Mouse (Mus musculus): ENCODE measurements around the gene Six3.

Gene Six3

GRCm38 (mm10) chr17:85612526-85613265 is 712 bp upstream of the Six3 start:
- DNase-seq (ENCODE audit: low spot score in 2 of 2), result no peak

DNA sequence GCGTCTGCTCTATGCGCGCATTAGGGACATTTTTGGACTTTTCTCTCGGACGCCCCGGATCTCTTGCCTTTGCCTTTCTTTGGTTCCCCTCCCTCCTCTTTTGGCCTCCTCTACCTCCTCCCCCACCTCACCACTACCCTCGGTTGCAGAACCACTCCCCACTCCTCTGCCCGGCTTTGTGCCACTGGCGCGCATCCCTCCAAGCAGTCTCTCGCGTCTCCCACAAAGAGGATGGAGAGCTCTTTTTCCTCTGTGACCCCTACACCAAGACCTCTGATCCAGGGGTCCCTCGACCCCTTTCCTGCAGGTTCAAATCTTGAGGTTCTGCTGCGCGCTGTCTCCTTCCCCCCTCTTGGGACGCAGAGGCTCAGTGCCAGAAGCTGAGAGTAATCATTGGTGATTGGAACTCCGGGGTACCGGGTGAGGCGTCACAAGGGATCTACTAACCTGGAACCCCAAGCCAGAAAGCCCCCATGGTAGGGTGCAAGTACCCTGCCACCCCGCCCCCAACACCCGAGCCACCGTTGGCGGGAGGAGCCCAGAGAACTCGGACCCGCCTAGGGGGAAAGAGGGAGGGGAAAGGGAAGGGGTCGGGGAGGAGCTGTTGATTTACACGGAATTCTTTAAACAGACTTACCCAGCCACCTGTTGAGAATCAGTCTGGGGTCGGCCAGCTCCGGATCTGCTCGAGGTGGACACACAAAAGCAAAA is 758 bp downstream of the Six3 start:
- DNase-seq (ENCODE audit: low spot score in 2 of 2), result no peak

DNA sequence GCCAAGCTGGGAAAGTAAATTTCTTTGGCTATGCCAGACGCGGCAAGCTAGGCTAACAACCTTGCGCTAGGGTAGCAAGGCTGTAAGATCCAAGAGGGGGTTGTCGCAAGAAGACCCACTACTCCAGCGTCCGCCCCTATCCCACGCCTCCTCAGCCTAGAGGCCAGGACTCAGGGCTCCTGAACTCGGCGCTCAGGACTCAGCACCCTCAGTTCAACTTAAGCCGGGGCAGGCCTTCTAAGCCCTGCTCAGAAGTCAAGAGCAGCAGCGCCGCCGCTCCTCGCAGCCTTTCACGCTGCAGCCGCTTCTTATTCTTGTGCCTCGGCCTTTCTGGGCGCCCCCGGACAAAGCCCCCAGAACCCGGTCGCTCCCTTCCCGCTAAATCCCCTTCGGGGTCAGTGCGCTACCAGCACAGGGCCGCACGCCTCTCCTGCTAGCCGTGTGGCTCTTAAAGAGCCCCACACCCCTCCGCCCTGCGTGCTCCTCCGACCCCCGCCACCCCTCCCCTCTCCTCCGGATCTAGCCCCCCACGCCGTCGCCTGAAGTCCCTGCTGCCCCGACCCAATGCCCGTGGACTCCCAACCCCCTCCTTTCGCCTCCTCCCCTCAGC is 1.4 kb downstream of the Six3 start:
- no peak for DNase-seq (ENCODE audit: low spot score in 2 of 2)

DNA sequence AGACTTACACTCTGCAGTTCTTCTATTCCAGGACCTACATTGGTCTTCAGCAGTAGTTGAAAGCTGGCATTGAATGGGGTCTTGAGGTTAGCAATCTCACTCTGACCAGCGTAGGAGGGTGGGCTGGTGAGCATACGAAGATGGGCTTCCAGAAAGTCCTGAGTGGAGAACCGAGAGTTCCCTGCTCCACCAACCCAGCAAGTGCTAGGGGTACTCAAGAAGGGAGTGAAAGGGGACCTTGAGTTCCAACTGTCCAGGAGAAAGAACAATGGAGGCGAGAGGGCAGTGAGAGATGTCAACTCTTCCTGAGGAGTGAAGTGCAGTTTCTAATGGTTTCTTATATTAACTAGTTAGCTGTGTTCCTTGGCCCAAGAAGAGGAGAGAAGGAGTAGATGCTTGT is 2.2 kb downstream of the Six3 start:
- DNase-seq (ENCODE audit: low spot score in 2 of 2), result no peak

- no peak for DNase-seq (ENCODE audit: low spot score in 2 of 2)
These were observed 3.4 kb downstream of the Six3 start for GRCm38 (mm10) chr17:85616526-85617500.

DNA sequence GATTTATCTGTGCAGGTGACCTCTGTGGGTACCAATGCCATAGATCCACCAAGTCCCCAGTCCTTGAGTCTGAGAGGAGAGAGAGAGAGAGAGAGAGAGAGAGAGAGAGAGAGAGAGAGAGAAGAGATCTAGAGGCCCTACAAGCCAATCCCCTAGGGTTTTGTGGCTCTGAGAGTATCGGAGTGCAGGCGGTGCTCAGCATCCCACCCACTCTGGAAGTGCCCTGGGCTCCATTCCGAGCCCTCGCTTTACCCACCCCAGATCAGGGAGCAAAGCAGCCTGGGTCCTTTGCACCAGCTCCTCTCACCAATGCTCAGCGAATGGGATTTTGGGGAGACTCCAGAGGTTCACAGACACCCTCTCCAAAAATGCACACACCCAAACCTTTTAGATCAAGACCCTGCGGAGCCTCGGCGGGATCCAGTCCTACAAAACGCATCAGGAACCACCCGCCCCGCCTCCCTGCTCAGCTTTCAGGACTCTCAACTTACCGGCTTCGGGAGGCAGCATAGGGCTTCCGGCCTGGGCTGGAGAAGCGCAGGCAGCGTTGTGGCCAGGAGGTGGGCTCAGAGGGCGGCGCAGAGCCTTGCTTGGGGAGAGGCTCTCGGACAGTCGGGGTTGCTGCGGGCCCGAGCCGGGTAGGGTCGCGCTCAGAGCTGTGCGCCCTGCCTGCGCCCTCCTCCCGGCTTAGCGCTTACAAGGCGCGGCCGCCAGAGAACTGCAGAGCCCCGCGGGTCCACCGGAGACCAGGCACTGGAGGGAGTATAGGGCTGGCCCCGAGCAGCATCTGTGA is 4.4 kb downstream of the Six3 start:
- no peak for DNase-seq (ENCODE audit: low spot score in 2 of 2)

GRCm38 (mm10) chr17:85618359-85619112 is 5.1 kb downstream of the Six3 start:
- no peak for DNase-seq (ENCODE audit: low spot score in 2 of 2)

DNA sequence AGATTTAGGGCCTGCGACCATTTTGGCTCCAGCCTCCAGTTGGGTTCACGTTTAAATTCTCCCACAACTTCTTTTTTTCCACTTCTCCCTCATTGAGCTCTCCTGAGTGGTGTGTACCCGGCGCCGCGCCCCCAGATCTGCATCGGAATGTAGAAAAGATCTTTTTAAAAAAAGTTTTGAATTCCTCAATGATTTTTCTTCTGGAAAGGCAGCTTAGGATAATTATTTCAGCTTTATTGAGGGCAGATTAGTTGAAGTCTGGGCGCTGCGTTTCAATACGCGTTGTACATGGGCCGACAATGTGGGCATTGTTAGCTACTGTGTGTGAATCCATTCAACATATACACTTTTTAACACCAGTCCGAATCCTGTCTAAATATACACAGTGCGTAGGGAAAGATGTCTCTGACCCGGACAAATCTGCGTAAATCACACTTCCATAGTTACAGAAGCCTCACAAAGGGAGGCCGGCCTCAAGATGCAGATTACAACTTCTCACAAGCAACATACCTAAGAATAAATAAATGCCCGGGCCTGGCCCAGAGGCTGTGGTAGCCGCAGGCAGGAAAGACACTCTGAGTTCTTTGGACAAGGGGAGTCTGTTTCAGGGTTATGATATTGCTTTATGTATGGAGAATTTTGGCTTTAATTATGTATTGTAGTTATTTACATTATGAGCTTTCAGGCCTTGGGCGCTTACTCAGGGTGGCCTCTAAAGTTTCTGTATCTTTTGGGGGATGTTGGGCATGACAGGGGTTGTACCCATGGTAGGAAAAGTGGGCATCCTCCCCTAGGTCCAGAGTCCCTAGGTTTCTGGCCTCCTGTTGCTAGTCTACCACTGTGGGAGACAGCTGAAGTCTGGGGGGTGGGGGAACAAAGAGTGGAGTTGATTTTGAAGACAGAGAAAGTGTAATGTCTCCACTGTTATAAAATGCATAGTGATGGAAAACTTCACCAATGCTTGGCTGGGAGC is 6.0 kb downstream of the Six3 start:
- no peak for DNase-seq (ENCODE audit: low spot score in 2 of 2)

- DNase-seq (ENCODE audit: low spot score in 2 of 2), result no peak
These were observed 6.7 kb downstream of the Six3 start for GRCm38 (mm10) chr17:85620086-85620481.

DNA sequence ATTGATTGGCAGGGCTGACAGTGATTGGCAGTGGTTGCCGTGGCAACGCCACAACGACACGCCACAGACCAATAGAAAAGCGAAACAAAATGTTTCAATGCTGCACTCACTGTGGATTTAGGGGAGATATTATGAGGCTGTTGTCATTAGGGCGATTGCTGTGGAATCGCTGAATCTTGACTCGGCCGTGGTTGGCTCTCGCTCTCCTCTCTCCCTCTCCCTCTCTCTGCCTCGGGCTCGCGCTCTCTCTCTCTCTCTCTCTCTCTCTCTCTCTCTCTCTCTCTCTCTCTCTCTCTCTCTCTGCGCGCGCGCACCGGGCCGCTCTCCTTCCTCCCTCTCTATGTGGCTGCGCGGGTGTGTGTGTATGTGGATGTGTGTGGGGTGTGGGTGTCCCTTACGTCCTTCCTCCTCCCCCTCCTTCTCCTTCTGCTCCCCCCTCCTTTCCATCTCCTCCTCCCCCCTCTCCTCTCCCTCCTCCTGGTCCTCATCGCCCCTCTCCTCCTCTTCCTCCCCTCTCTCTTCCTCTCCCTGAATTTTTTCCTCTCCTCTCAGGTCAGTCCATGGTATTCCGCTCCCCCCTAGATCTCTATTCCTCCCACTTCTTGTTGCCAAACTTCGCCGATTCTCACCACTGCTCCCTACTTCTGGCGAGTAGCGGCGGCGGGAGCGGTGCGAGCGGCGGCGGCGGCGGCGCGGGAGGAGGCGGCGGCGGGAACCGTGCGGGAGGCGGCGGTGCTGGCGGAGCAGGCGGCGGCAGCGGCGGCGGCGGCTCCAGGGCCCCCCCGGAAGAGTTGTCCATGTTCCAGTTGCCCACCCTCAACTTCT is 7.5 kb downstream of the Six3 start:
- no peak for DNase-seq (ENCODE audit: low spot score in 2 of 2)

DNA sequence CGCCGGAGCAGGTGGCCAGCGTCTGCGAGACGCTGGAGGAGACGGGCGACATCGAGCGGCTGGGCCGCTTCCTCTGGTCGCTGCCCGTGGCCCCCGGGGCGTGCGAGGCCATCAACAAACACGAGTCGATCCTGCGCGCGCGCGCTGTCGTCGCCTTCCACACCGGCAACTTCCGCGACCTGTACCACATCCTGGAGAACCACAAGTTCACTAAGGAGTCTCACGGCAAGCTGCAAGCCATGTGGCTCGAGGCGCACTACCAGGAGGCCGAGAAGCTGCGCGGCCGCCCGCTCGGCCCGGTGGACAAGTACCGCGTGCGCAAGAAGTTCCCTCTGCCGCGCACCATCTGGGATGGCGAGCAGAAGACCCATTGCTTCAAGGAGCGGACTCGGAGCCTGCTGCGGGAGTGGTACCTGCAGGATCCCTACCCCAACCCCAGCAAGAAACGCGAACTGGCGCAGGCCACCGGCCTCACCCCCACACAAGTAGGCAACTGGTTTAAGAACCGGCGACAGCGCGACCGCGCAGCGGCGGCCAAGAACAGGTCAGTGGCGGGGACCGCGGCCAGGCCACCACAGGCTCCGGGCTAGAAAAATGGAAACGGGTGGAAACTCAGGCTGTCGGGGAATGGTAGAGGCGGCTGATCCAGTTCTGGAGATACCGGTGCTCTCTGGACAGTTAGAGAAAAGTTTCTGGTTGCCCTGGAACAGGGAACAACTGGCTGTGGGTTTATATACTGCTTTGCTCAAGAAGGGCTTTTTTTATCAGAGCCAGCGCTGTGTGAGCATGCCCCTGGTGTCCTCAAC is 8.3 kb downstream of the Six3 start:
- no peak for DNase-seq (ENCODE audit: low spot score in 2 of 2)

DNA sequence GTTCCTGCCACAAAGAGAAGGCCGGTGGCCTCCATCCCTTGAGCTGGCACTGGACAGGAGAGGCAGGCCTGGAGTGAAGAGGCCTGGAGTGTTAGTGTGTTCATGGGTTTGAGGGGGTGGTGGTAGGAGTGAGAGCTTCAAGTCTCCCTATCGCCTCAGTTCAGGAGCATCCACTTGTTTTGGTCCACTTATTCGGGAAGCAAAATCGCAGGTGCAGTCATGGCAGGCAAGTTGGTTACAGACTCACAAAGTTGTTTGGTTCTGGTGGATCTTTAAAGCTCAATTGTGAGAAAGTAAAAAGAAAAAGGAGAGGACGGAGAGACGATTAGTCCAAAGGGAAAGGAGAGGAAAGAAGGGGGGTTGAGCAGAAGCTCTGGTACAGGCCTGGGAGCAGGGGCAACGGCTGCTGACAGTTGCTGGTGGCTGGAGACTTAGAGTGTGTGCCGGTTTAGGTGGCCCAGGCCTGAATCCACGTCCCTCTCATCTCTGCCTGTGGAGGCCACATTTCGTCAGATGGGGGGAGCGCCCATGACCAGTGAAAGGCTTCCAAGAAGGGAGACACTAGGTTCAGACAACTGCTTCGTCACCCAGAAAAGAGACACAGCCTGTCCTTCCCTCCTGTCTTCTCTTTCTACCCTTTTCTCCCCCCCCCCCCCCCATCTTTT is 9.2 kb downstream of the Six3 start:
- no peak for DNase-seq (ENCODE audit: low spot score in 2 of 2)

GRCm38 (mm10) chr17:85623161-85624050 is 10.0 kb downstream of the Six3 start:
- DNase-seq (ENCODE audit: low spot score in 2 of 2), result no peak

DNA sequence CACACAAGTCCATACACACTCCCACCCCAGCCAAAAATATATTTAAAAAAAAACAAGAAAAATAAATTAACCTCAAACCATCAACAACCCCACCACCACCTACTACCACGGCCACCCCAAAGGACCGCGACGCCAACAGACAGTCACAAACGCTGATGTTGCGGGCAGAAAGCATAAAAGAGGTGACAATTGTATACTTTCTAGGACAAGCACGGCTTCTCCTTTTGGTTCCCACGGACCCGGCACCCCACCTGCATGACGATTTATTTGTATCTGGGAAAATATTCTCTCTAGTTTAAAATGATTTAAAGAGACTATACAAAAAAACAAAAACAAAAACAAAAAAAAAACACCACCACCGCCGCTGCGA is 10.6 kb downstream of the Six3 start:
- no peak for DNase-seq (ENCODE audit: low spot score in 2 of 2)

GRCm38 (mm10) chr17:85624981-85625940 is 11.9 kb downstream of the Six3 start:
- DNase-seq (ENCODE audit: low spot score in 2 of 2), result no peak

Data from spleen, postnatal 4 days (tissue).